Mouse (Mus musculus) spleen, embryonic (tissue): ENCODE results near the gene Eif2d.

Experiments
- CTCF ChIA-PET: fragments of 350-600 bp; sonication (Branson Sonifier 250); formaldehyde crosslinking; loops from one replicate; lab custom pipeline; 2022; lab: Charles Lee

Gene Eif2d

DNA sequence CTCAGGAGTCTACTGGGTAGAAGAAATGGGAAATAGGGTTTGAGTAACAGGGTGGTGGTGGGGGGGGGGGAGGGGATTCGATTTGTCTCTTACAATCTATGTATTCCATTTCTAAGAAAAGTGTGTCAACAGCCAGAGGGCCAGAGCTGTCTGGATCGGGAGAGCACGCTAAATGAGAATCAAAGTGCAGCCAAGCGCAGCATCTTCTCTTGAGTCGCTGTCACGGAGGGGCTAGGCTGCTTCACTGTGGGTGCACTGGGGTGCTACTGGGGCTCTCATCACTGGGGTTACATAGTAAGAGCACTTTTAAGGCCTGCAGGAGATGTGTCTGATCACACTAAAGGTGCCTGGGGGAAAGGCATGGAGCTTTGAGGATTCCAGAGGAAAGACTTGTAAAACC is 55.8 kb downstream of the Eif2d start:
- CTCF ChIA-PET = interaction anchor here (0.5 to 0.7 kb wide), 3 partner anchors 23 to 133 kb away, joined by 3 to 6 read pairs (median 3); no protein-coding TSS in a partner anchor

DNA sequence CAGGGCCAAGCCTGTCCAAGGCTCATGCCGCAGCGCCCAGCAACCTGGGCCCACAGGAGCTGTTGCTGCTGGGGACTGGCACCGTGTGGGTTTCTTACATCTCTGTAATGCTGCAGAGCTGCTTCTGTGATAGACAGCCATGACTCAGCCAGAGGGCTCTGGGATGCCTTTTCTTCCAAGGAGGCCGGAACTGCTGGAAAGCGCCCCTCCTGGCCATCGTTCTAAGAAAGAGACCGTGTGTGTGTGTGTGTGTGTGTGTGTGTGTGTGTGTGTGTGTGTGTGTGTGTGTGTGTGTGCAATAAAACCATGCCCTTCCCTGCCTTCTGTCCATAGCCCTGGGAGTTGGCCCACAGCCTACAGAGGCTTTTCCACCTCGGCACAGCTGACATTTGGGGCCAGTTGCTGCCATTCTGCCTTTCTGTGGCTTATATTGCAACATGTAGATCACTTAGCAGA is 57.0 kb downstream of the Eif2d start:
- CTCF ChIA-PET = interaction anchor here (1.1 kb wide), 1 partner anchor 94 kb away, joined by 12 read pairs; no protein-coding TSS in a partner anchor

DNA sequence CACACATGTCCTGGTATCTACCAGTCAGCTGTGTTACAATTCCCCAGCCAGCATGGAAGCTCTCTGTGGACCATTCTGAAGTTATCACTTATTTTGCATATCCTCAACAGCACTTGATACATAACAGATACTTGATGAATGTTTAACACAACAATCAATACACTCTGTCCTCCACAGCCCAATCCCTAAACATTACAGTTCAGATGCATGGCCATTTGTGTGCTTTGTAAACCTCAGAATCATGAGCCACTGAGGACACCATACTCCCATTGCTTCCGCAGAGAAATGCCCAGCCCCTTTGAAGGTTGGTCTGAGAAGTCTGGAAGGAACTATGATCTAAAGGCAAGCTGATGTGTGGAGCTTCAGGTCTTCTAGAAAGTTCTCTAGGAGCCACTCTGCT is 58.7 kb downstream of the Eif2d start:
- CTCF ChIA-PET = no interaction called here

DNA sequence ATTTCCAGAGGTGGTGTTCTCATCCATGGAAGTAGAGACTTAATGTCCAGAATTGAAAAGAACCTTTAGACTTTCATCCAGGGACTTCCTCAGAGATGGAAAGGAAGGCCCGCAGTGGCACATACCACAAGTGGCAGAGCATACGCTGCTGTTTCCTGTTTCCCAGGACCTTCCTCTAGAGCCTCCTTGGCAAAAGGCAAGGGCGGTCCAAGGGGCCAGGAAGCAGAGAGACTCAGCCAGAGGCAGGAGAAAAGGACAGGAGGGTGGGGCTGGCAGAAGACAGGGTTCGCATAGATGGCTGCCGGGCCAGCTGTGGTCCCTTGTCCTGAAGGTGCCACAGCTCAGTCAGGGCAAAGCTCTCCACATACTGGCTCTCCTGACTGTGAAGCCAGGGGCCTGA is 60.0 kb downstream of the Eif2d start:
- CTCF ChIA-PET = no interaction called here

DNA sequence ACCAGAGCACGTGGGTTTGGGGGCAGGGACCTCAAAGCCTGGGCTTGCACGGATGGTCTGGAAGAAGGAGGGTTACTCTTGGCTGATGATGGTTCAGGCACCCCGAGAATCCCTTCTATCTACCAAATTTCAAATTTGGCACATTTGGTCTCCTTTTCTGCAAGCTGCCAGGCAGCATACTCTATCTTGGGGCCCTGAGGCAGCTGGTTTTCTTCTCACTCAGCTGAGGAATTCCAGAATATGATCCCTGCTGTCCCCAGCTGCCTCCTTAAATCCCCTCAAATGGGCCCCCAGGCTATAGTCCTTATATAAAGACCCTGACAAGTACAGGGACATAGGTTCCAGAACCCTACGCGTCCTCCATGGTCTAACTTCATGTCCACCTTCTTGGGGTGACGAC is 60.4 kb downstream of the Eif2d start:
- CTCF ChIA-PET = no interaction called here

DNA sequence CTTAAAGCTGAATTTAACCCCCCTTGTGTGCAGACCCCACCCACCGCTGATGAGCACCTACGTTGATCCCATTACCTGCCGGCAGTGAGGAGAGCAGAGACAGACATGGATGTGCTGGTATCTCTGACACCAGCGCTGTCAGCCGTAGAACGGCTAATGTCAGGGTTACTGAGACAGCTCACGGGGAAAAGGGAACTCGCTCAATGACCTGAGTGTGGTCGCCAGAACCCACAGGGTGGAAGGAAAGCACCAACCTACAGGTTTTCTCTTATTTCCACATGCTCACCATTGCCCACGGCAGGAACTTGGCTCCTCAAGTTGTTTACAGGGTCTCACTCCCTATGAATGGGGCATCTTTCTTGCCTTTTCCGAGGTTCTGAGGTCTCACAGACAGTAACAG is 66.0 kb downstream of the Eif2d start:
- CTCF ChIA-PET = interaction anchor here (0.5 kb wide), 1 partner anchor 66 kb away, joined by 14 read pairs; no protein-coding TSS in a partner anchor

DNA sequence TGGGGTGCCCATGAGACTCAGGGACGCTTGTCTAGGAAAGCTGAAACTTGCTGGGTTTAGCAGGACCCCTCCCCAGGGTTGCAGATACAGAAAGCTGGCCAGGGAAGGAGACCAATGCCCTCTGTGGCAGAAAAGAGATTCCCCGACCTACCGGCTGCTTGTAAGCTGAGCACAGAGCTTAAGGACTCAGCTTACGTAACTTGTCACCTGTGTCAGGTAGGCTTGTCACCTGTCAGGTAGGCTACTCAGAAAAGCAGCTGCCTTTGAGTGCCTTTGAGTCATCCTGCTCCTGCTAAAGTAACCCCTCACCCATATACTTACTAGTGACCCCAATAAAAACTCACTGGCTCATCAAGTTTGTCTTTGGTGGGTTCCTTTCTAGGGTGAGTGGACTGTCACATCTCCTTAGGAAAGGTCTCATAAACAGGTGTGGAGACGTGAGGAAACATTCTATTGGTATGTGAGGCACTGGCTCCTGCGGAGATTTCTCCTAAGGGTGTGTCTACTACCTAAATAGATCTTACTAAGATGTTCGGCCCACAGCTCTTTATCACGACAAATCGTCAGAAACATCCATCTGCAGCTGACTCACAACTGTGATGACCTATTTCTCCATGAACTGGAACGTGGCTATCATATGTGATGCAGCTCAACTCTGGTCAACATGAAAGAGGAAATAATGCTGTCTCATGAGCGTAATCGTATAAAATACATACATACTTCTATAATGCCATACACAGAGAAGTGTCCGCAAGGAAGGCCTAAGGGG is 69.0 kb downstream of the Eif2d start:
- CTCF ChIA-PET = no interaction called here

DNA sequence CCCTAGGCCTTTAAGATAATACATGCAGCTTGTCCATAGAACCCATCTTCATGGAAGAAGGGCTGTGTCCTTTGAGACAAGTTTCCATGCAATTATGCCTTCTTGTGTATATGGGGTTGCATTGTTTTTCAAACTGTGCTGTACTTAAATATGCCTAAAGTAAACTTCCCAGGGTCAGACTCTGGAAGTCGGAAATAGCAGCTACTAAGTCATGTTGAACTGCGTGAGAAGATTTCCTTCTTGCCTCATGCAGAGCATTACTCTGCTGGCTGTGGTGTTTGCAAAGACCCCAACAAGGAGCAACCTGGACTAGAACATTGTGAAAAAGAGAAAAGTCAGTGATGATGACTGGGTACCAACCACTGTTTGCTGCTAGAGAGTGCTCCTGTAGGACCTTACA is 70.4 kb downstream of the Eif2d start:
- CTCF ChIA-PET = interaction anchor here (0.7 kb wide), 1 partner anchor 53 kb away, joined by 3 read pairs; no protein-coding TSS in a partner anchor

DNA sequence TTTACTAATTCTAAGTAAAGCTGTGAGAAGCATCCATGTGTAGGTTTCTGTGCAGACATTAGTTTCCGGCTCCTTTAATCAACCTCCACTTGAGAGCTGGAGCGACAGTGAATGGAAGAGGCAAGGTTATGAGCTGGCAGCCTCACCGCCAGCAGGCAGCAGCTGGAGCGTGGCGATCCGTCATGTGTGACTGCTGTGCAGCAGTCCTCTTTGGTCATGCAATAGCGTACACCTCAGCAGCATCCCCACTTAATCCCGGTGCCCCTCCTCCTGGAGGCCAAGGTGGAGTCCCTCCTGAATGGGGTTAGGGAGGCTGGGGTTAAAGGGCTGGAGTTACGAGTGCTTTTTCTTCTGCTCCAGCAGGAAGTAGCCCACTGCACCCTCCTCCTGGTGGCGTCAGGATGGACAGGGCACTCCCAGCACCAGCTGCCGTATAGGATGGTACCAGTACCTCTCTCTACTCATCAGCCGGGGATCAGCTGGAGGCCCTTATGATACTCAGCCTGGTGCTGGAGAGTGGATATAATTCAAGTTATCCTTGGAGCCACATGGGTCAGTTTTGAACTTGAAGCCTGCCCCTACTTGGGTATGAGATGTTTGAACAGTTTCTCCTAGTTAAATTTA is 72.0 kb downstream of the Eif2d start:
- CTCF ChIA-PET = no interaction called here

DNA sequence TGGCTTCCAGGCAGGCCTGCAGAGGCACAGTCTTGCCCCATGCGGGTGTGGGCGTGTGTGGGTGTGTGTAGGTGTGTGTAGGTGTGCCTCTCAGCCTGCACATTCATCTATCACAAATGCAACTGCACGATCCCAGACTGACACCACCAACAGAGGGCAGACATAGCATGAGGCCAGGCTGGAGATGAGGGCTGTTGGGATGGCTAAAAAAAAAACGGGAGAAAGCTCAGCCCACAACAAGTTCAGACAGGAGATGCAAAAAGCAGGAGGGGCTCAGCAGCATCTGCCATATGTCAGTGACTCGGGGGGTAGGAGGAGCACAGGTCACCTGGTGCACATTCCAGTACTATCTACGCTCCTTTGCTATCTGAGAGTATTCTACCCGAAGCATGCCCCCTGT is 75.2 kb downstream of the Eif2d start:
- CTCF ChIA-PET = no interaction called here

DNA sequence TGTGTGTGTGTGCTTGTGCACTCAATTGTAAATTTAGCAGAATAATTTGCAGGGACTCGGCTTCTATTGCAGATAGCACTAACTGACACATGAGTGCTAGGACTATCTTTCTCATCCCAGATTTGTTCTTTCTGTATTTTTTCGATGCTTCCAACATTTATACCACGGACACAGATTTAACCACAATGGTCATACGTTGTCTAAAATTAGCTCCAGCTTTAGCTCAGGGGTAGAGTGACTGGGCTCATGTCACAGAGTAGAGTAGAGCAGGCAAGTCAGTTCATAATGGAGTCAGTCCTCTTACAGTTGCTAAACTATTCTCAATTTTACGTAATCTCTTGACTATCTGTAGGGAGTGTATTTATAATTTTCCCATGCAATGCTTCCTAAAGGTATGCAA is 75.7 kb downstream of the Eif2d start:
- CTCF ChIA-PET = interaction anchor here (0.7 kb wide), 1 partner anchor 165 kb away, joined by 3 read pairs; no protein-coding TSS in a partner anchor

DNA sequence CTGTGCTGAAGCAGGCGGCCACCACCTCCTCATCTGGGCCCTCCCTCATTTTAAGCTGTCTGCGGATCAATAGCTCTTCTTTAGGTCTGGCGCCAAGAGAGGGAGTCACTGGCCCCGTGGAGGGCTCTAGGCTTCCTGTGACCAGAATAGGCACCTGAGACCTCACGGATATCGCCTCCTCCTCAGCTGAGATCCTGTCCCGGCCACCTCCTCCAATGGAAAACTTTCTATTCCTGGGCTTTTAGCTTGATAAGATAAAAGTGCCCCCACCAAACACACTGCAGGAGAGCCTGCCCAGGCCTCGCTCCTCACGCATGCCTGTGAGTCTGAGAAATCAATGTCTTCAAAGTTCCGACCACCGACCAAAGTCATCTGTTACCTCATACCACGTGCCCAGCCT is 80.5 kb downstream of the Eif2d start:
- CTCF ChIA-PET = interaction anchor here (0.5 kb wide), 1 partner anchor 138 kb away, joined by 3 read pairs; no protein-coding TSS in a partner anchor

DNA sequence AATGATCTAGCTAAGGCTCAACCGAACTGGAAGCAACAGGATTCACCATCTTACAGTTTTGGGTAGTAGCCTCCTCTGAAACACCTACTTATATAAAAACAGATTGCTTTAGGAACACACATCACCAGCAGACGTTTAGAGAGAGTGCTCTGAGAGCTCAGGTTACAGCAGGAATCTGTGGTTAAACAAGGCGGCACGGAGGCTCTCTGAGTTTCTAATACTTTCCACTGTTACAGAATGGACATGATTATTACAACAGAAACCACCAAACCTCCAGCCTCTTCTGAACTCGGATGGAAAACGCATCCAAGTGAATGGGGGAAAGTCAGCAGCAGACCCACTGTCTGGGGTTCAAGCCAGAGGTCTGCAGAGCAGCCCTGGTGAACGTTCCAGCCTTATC is 83.1 kb downstream of the Eif2d start:
- CTCF ChIA-PET = no interaction called here
